Mouse (Mus musculus): ENCODE data around the gene Pde4d. TPM values are rescaled to one million over a fixed set of nuclear protein-coding genes. Genes with fewer than 3 reads are reported as not detected.
A peak's percentile ranks its signal among the peaks of the same experiment; 100 is the strongest.

Pde4d gene
- total RNA-seq, 2 experiments from 2014 or later: 29.1 to 38.7 TPM

DNA sequence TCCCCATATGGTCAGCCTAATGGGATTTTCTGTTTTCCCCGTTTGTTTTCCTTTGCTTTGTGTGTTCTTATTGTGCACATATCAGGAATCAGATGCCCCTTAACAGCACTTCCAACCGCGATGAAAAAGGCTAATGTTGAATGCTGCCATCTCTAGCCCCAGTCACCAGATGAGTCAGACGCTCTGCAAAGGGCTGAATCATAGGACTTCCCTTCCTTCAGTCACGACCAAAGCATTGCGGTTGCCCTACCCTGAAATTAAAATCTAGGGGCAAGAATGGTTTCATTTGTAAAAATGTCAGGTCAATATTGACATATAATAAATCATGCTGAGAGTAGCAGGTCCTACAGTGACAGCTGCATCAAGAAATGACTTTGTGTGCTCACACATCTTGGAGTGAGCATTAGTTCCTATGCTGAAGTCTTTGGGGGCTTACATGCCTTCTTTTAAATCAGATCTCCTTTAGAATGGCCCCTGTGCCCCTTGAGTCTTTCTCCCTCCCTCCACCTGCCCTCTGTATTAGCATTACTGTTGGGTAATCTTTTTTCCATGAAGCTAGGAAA is 370.2 kb downstream of the Pde4d start:
- ATAC-seq (replicated peaks; ENCODE audit: poor library complexity): peak; percentile 42

DNA sequence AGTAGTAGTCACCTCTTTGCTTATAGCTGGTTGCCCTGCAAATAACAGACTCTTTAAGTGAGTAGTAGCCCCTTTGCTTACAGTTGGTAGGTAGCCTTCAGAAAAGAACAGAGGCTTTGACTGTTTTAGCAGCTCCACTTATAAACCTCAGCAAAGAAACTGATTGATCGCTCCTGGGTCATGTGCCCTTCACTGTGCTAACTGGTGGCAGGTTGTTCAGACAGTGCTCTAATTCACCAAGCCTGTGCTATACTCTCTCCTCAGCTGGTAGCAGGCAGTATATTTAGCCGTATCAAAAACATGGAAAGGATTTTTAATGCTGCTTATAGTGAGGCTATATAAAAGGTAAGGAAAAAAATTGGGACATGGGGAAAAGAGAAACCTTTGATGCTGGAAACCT is 370.7 kb downstream of the Pde4d start:
- no peak for ATAC-seq (replicated peaks; ENCODE audit: poor library complexity)

DNA sequence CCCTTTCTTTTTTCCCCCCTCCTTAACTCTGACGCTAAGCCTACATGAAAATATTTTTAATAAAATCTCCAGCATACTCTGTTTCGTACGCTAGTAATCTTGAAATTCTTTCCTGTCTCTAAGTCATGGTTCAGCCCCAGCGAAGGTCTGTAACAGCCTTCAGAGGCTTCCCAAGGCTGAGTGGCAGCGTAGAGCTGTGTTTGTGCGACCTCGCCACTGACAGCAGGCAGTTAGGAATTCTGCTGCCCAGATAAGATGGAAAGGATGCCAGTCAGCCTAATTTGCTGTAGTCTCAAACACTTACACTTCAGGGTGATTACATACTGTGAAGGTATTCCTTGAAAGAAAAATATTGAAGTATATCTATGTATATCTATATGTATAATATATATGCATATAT is 371.5 kb downstream of the Pde4d start:
- no peak for ATAC-seq (replicated peaks; ENCODE audit: poor library complexity)

DNA sequence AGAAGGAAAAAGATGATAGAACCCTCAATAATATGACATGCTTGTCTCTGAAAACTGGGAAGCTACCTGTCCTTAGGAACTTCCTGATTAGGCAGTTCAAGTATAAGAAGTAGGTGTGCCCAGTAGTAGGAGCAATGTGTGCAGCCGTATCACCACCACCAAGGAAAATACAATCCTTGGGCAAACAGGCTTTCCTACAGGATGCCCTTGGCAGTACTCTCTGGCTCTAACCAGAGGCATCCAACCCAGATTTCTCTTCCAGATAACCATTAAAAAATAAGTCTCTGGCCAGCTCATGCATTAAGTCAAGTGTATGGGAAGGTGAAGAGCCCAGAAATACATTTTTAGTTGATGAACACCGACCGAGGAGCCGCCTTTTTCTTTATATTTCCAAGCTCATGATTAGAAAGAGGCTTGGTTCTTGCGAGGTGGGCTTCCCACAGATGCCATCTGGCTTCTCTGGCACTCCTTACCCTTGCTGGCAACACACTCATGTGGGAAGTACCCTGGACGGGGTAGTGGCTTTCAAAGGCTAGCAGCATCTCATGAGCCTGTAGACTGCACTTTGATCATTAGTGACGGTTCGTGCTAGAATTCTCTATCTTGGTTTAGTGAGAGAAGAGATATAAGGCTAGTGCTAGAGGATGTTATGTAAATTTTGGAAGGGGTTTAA is 375.0 kb downstream of the Pde4d start:
- no peak for ATAC-seq (replicated peaks; ENCODE audit: poor library complexity)

DNA sequence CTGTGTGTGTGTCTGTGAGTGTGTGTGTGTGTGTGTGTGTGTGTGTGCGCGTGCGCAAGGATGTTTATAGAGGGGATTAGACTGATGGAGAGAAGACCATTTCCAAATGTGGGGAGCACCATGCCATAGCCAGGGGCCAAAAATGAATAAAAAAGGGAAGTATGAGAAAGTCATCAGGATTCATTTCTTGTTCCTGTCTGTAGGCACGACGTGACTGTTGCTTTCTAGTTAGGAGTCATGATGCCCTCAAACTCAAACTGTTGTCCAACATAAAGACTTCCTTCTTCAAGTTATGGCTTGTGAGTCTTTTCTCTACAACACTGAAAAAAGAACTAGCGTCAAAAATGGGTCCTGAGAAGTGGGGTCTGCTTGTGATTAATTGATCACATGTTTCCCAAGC is 375.8 kb downstream of the Pde4d start:
- no peak for ATAC-seq (replicated peaks; ENCODE audit: poor library complexity)

DNA sequence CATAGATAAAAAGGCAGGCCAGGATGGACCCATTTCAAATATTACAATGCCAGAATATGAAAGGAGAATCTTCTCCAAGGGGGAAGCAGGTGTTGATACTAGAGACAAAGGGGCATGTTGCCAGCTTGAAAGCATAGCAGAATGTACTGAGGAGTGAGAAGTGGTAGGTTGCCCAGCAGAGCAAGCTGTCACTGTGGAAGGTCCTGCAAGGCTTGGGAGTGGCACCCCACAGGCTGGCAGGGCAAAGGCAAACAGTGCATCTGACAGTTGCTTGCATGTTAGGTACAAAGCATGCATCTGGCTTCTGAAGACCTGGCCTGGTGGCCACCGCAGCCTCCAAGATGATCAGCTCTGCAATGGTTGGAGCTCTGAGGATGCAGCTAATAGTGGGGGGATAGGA is 384.4 kb downstream of the Pde4d start:
- no peak for ATAC-seq (replicated peaks; ENCODE audit: poor library complexity)

DNA sequence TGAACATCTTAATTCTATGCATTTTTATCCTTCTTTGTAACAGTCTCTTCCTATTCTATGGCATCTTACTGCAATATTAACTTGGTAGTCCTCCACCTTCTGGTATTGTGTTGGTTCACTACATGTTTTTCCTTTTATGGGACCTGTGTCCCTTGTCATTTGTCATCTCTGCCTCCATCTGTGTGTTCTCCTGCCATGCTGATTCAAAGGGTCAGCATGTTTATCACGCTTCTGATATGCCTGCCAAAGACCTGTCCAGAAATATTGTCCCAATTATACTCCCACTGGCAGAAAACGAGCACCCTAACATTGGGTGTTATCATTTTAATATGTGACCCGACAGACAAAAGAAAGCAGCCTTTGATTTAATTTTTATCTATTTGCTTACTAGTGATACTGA is 386.6 kb downstream of the Pde4d start:
- ATAC-seq (replicated peaks; ENCODE audit: poor library complexity): no peak

DNA sequence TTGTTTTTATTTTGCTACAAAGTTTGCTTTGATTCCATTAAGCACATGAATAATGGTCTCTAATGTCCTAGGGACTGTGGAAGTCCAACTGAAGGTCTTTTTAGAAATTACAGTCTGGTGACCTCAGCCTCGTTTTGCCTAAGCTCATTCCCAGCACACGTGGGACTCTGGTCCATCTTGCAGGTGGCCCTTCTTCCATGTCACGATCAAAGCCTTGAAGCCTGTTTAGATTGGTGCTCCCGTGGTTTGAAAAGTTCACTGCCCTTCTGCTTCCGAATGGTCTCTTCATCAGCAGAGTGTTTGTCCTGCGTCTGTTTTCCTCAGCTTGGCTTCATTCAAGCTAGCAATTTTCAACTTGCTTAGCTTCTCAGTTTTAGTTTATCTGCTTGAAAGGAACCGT is 389.4 kb downstream of the Pde4d start:
- no peak for ATAC-seq (replicated peaks; ENCODE audit: poor library complexity)

DNA sequence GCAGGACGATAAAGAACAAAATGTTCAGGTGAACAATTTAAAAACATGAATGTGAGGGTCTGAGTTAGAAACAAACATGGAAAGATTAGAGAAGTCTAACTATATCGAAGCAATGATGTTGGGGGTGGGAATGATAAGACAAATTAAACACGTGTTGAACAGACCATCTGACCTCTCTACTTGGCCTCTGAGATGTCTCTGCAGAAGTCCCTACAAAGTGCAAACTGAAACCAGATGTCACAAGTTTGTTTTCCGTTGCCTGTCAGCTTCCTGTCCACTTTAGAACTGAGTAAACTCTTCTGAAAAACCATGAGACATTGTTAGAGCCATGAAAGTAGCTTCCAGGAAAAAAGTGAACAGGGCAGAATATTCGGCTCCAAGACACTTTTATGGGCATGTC is 404.3 kb downstream of the Pde4d start:
- ATAC-seq (replicated peaks; ENCODE audit: poor library complexity): peak; percentile 35

DNA sequence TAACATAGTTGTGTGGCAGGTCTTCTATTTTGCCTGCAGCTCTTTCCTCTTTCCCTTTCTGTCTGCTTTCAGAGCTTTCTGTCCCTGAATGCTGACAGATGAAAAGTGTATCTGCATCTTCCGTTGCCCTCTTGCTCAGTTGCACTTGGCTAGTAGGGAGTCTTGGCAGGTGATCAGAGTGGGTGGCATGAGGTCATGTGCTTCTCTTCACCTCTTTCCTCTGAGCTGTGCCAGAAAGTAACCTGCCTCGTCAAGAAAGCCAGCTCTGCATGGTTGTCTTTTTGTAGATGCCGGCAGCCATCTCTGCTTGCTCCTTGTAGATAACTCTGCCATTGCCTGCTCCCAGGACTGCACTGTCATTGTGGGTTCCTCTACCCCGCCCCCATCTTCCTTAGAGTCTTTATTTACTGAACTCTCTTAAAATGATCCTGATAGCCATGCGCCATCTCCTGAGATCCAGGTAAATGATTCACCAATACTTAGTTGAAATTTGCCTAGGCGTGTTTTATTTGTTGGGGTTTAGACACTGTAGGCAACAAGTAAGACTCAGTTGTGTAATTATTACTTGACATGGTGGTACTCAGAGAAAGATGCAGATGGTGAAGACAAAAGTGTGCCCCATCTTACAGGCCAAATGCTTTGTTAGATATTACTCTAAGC is 407.2 kb downstream of the Pde4d start:
- ATAC-seq (replicated peaks; ENCODE audit: poor library complexity): peak; percentile 85

DNA sequence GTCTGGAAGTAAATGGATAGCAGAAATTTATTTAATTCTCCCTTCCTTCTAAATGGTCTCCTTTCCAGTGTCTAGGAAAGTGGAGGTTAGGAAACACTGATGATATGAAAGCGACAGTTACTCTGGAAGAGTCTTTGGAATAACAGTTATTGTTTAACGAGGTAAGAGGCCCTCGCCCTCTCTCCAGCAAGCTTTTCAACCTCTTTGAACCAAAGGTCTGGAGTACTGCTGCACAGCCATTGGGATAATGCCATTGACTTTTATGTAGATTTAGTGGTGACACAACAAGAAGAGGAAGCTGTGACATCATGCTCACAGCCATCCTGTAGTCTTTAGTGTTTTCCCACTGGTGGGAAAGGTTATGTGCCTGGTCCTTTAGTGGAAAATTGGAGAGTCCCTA is 409.6 kb downstream of the Pde4d start:
- ATAC-seq (replicated peaks; ENCODE audit: poor library complexity): no peak

DNA sequence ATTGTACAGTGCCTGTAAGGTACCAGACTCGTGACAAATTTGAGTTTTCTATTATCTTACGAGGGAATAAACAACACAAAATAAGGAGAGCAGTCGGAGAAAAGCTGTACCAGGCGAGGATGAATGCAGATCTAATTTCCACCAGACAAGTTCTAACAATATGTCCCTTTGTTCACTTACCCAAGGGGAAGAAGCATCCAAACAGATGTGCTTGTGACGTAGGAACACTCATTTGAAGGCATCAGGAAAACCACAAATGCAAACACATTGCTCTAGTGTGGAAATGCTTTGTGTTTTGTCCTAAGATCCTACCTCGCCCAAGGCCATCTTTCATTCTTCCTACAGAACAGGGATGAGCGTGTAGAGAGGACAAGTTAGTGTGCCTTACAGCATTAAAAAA is 411.0 kb downstream of the Pde4d start:
- ATAC-seq (replicated peaks; ENCODE audit: poor library complexity): no peak

DNA sequence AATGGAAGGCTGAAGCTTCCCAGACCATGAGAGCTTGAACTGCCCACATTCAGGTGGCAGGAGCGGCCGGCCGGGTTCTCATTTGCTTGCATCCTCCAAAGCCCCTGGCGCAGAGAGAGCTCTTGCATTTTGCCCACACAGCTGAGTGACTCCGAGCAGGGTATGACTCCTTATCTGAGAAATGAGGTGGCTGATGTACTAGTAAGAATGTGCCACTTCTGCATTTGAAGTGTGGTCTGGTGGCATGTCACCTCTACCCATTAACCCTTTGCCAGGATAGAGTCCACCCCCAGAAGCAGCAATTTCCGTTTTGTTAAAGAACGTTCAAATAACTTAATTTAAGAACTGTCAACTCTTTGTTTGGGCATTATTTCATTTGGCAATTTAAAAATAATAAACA is 412.0 kb downstream of the Pde4d start:
- ATAC-seq (replicated peaks; ENCODE audit: poor library complexity): peak; percentile 52

DNA sequence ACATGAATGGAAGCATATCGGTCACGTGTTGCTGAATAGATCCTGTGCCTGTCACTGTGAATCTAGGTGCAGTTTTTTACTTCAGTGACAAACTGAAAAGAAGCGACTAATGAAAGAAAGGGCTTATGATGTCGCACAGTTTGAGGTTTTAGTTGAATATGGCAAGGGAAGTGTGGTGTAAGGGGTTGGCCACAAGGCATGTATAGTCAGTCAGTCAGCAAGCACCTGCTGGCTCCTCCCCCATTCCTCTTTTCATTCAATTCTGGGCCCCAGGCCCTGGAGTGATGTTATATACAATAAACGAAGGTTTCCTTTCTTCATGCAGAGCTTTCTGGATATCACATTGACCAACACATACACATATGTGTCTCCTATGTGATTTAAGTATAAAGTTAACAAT is 412.4 kb downstream of the Pde4d start:
- ATAC-seq (replicated peaks; ENCODE audit: poor library complexity): peak; percentile 51

DNA sequence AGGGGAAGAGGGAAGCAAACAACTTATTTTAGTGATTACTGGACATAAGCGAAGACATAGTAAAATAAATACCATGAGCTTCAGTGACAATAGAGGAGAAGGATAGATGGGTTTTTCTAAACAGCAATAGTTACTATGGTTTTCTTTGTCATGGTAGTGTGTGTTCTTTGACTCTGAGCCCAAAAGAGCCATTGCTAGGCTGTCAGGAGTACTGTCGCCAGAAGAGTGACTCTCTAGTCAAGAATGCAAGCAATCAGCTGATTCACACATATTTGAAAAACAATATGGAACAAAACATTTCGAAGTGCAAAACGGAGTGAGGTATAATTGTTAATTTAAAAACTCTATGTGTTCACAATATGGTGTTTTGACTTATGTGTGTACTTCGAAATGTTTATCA is 450.4 kb downstream of the Pde4d start:
- ATAC-seq (replicated peaks; ENCODE audit: poor library complexity): no peak

DNA sequence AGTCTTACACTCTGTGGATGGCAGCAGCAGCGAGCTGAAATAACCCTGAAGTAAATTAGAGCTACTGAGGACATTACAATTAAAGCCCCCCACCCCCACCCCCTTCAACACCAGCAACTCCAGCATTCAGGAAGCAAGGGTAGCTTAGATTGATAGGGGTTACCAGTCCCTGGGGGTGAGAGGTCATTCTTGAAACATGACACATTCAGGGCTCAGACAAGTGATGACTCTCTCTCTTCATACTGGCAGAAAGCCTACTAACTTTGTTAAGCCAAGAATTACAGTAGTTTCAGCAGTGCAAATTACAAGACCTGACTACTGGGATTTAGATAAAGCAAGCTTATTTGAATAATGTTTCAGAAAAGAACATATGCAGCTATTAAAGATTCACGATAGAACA is 455.4 kb downstream of the Pde4d start:
- ATAC-seq (replicated peaks; ENCODE audit: poor library complexity): no peak

DNA sequence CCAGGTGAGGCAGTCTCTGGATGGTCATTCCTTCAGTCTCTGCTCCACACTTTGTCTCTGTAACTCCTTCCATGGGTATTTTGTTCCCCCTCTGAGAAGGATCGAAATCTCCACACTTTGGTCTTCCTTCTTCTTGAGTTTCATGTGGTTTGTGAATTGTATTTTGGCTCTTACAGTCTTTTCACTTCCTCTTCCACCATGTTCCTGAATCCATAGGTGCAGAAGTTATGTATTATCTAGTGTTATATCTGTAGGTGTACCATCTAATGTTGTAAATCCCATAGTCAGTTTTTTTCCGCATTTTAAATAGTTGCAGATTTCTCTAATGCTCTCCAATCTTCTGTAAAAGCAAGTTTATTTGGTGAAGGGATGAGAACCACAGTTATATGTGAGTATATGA is 459.4 kb downstream of the Pde4d start:
- no peak for ATAC-seq (replicated peaks; ENCODE audit: poor library complexity)

DNA sequence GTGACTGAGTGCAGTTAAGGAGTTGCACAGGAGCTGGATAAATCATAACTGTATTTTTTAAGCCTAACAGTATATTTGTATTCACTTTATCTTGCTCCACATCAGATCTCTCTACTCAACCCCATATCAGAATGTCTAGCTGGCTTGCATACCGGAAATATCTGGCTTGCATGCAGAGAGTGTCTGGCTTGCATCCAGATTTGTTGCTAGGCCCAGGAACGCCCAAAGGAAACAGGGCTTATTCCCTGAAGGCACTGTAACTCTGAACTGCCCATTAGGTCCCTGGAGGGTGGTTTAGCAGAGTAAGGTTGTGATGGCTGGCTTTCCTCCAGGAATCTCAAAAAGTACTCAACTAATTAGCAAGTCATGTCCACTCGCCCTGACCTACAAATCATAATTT is 464.9 kb downstream of the Pde4d start:
- 0 out of 2 replicates have a peak, but pooled peaks have one; percentile 14 for ATAC-seq (replicated peaks; ENCODE audit: poor library complexity)

DNA sequence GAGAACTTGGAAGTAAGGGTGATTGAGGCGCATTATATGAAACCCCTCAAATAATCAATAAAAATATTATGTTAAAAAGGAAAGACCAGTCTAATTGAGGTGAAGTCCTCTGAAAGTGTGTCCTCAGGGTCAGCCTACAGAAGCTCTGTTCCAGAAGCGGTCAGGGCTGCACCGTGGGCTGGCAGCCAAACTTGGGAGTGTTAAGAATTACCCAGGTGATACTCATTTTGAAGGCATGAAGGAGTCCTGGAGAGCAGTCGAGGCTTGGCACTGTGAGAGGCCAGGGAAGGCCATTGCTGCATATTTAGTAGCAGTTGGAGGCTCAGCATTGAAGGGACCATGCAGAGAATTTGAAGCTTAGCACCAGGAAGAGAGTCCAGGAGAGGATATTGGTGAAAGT is 471.4 kb downstream of the Pde4d start:
- ATAC-seq (replicated peaks; ENCODE audit: poor library complexity): no peak

DNA sequence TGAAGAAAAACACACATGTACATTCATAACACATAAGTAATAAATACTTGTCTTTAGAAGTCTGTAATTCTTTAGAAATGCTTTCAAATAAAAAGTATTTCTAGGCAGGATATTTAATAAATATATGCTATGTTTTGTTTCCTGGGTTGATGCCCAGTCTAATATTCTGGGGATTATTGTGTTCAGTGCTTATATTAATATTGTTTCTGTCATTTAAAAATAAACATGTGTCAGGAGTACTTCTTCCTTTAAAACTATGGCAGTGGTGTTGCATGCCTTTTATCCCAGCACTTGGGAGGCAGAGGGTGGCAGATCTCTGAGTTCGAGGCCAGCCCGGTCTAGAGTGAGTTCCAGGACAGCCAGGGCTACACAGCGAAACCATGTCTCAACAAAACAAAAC is 485.1 kb downstream of the Pde4d start:
- ATAC-seq (replicated peaks; ENCODE audit: poor library complexity): no peak

DNA sequence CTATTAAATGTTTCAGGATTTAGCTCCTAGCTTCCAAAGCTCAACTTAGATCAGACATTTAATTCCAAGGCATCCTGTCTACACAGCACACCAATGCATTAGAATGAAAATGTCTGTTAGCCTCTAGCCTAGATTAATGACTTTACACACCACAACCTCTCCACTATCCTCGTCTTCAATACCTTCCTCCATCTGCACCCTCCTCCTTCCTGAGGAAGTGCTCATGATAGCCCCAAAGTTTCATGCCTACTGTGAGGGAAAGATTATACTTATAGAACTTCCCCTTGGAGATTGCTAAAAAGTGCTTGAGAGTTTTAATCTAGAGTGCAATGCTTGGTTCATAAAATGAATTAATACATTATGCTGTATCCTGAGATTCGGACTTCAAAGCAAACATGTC is 487.5 kb downstream of the Pde4d start:
- ATAC-seq (replicated peaks; ENCODE audit: poor library complexity): peak; percentile 88

DNA sequence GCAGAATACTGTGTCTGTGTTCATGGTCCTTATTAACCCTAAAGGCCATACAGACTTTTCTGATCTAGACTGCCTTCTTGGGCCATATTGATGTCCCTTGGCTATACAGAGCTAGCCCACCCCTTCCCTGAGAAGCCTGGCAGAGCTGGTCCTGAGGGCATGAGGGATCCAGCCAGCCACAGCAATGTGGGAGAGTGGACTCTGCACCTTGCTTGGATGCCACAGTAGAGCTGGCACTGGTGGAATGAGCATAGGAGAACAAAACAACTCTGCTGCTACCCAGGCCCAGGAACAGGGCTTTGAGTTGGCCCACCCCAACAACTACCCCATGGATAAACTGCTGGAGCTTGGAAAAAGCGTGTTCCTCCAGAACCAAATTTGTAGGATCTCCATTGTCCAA is 503.2 kb downstream of the Pde4d start:
- ATAC-seq (replicated peaks; ENCODE audit: poor library complexity): no peak

DNA sequence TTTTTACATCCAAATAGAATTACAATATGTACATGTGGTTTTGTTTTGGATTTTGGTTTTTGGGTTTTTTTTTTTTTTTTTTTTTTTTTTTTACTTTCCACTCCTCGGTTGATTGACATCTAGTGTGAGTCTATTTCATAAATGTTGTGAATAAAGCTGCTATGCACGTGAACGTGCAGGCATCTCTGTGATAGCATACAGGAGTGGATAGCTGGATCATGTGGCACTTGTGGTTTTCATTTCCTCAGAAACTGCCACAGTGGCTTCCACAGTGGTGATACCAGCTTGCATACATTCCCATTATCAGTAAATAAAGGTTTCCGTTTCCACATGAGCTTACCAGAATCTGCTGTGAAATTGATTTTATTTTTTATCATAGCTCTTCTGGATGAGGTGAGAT is 506.3 kb downstream of the Pde4d start:
- ATAC-seq (replicated peaks; ENCODE audit: poor library complexity): peak; percentile 99
